Mouse (Mus musculus) kidney, embryonic 15.5 days (tissue): ENCODE data around the gene Paox. TPM values are rescaled to one million over a fixed set of nuclear protein-coding genes. Genes with fewer than 3 reads are reported as not detected.
A peak's percentile ranks its signal among the peaks of the same experiment; 100 is the strongest.

Experiments used
- ATAC-seq: fragments of 200-750 bp; cut with Nextera tagmentation; replicated peaks from 2 replicates; pipeline ENCODE4 v1.8.0; 2017; ENCODE audit warnings: moderate TSS enrichment; ENCODE audit not compliant: low FRiP score
- H3K27ac ChIP-seq: fragments of 300-500 bp; sonication (generic); 2 replicates; pipeline ENCODE4 v1.5.1; 2015; ENCODE audit warnings: mild to moderate bottlenecking, inconsistent platforms
- H3K27me3 ChIP-seq: fragments of 300-500 bp; sonication (generic); 2 replicates; pipeline ENCODE4 v1.6.1; 2015; ENCODE audit warnings: inconsistent platforms
- H3K36me3 ChIP-seq: fragments of 300-500 bp; sonication (generic); 2 replicates; pipeline ENCODE4 v1.6.1; 2015; ENCODE audit warnings: inconsistent platforms
- H3K4me1 ChIP-seq: fragments of 300-500 bp; sonication (generic); 2 replicates; pipeline ENCODE4 v1.6.1; 2015; ENCODE audit warnings: inconsistent platforms
- H3K4me2 ChIP-seq: fragments of 300-500 bp; sonication (generic); 2 replicates; pipeline ENCODE4 v1.6.1; 2015; ENCODE audit warnings: moderate library complexity, mild to moderate bottlenecking, inconsistent platforms
- H3K4me3 ChIP-seq: fragments of 300-500 bp; sonication (generic); replicated peaks from 2 replicates; pipeline ENCODE4 v1.5.1; 2015; ENCODE audit warnings: mild to moderate bottlenecking, inconsistent platforms
- H3K9ac ChIP-seq: fragments of 300-500 bp; sonication (generic); 2 replicates; pipeline ENCODE4 v1.6.1; 2015; ENCODE audit warnings: mild to moderate bottlenecking, inconsistent platforms
- H3K9me3 ChIP-seq: fragments of 300-500 bp; sonication (generic); replicated peaks from 2 replicates; pipeline ENCODE4 v1.6.1; 2016; ENCODE audit warnings: inconsistent platforms
- WGBS: fragments of 180-500 bp; shearing (Covaris S2); methylation state at CpG from one replicate; pipeline ENCODE4 v1.1.7; 2015; ENCODE audit warnings: mixed read lengths; 5-methylcytosine and 5-hydroxymethylcytosine counted together
- polyA plus RNA-seq: library from polyadenylated mRNA; unstranded; fragments of >200 nt; fragmentation: Nextera tagmentation; extraction: Ambion mirVana; gene quantifications from 2 replicates; pipeline ENCODE4 v1.2.1, GENCODE M21; 2015

Paox gene
- polyA plus RNA-seq, 1 experiment from 2014 or later: 23.3 TPM

DNA sequence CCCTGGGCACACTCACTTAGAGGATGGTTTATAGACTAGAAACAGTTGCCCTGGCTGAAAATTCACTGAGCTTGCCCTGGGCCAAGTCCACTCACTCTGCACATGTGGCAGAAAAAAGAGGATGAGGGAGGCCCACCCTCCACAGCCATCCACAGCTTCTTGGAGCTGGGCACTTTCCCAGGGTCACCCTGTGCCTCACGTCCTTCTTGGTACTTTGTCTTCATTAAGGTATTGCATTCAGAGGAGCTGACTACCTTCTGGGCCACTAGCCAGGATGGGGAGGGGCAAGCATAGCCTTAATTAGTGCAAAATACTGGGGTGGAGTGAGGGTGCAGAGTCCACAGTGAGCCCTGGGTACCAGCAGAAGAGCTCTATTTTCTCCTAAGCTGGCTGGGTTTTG lies 20.0 kb upstream of the Paox start:
- no peak overlapping the region for H3K27ac ChIP-seq
- H3K4me3 ChIP-seq: no peak overlapping the region
- H3K4me2 ChIP-seq: no peak overlapping the region
- WGBS: 40% methylated on average over 1 of the region's 1 CpGs
- no peaks in the 10 kb centered on the region; the same call in 1 of the 2 replicates for H3K36me3 ChIP-seq
- peaks cover 8% of the 10 kb centered on the region for H3K4me1 ChIP-seq
- no peaks in the 10 kb centered on the region for H3K9me3 ChIP-seq
- 0 out of 2 replicates have a peak, but pooled peaks have one; percentile 7 for ATAC-seq
- no peak overlapping the region for H3K9ac ChIP-seq
- H3K27me3 ChIP-seq: no peaks in the 10 kb centered on the region

DNA sequence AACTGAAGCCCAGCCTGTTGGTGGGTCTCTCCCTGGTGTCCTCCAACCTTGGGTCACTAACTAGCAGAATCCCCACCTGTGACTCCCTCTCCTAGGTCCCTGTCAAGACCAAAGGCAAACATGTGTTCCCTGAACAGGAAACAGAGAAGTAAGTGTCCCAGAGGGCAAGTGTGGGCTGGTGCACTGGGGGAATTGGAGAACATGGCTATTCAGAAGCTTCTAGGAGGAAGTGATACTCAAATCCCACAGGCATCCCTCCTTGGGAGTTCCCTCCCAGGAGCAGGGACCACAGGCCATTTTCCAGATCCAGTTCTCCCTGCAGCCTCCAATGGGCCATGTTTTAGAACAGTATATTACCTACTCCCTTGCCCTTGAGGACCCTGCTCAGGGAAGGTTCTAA lies 19.5 kb upstream of the Paox start:
- Histone ChIP-seq H3K4me3 (no peak overlapping the region), H3K4me1 (peaks cover 9% of the 10 kb centered on the region), H3K27me3 (no peaks in the 10 kb centered on the region), H3K27ac (no peak overlapping the region), H3K36me3 (no peaks in the 10 kb centered on the region; the same call in 1 of the 2 replicates), H3K9me3 (no peaks in the 10 kb centered on the region), H3K4me2 (no peak overlapping the region), H3K9ac (no peak overlapping the region)
- ATAC-seq: no peak

DNA sequence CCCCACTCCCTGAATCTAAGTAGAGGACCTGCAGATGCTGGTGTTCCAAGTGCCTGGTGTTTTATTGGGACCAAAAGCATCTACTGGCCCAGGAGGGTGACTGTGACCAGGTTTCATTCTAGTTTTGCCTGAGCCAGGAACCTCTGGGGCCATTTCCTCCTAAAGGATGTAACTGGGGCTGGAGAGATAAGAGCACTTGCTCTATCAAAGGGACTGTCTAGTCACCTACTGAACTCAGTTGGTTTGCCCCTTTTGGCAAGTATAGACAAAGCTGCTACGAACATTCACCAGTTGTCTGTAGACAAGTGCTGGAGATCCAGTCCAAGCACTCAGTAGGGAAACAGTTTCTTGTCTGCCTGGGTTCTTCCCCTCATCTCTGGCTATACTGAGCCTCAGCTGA lies 17.1 kb upstream of the Paox start:
- Histone ChIP-seq H3K9ac (no peak overlapping the region), H3K4me3 (no peak overlapping the region), H3K36me3 (no peaks in the 10 kb centered on the region; the same call in 1 of the 2 replicates), H3K9me3 (no peaks in the 10 kb centered on the region), H3K27ac (no peak overlapping the region), H3K27me3 (no peaks in the 10 kb centered on the region), H3K4me2 (no peak overlapping the region), H3K4me1 (peaks cover 22% of the 10 kb centered on the region)
- WGBS: 87% methylated on average over 1 of the region's 1 CpGs
- ATAC-seq: no peak

DNA sequence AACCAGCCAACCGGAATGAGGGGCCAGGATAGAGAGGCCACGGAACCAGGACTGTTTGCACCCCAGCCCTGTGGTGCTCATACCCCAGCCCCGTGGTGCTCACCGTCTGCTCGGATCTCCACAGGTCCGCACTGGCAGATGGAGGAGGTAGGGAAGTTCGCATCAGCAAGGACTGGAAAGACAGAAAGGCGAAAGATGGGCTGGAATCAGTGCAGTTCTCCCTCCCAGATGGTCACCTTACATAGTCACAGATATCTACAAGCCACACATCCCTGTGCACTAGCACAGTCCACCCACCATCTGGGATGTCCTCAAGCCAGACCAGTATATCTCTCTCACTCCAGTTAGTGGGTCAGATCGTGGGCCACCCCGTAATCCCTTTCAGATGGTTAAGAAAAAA lies 14.1 kb upstream of the Paox start:
- Histone ChIP-seq H3K9ac (no peak overlapping the region), H3K27me3 (no peaks in the 10 kb centered on the region), H3K4me3 (peak overlapping the region; percentile 51), H3K9me3 (no peaks in the 10 kb centered on the region), H3K4me2 (peak overlapping the region; percentile 82), H3K4me1 (peaks cover 15% of the 10 kb centered on the region), H3K27ac (no peak overlapping the region), H3K36me3 (peaks cover 13% of the 10 kb centered on the region)
- ATAC-seq: no peak
- WGBS: 73% methylated on average over 10 of the region's 10 CpGs

DNA sequence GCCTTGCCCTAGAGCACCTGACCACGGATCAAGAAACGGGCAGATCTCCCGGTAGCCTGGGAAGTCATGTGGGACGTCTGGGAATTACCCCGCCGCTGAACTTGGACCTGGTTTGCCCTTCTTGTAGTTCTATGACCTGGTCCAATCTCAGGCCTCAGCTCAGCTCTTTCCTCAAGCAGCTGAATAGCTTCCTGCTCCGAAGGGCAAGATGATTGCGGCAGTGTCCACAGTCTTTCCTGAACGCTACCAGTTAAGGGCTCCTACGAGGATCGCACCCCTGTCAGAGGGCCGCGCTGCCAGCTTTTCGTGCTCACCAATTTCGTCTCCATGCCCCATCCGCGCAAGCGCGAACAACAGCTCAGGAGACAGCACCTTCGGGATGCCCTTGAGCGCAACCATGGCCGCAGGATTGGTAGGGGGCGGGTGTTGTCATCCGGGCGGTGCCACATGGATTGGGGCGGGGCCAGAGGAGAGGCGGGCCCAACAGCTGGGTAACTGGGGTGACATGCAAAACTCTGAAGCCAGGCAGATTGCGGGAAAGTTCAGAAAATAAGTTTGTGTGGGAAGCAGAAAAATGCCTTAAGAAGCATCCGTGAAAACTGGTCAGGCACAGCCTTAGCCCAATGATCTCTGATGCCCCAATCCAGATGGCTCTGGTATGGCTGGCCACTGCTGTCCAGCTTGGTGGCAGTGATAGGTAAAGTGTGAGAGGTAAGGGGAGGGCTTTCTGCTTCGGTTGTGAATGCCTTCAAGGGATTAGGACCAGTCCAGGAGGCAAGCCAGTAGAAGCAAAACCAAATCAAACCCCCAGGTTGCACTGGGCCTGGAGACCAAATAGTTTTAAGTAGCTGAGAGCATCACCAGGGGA lies 13.4 kb upstream of the Paox start, which contains the start of gene Fuom:
Gene Fuom (minus strand): TSS at position 449 of the 868 bp plus-strand sequence.
- ATAC-seq: peak; percentile 94
- Histone ChIP-seq H3K36me3 (peaks cover 20% of the 10 kb centered on the region), H3K27me3 (no peaks in the 10 kb centered on the region), H3K4me3 (peak within 1 kb of the TSS; percentile 51), H3K9ac (peak within 1 kb of the TSS; percentile 53), H3K4me2 (peak within 1 kb of the TSS; percentile 82), H3K27ac (peak within 1 kb of the TSS; percentile 76), H3K9me3 (no peaks in the 10 kb centered on the region), H3K4me1 (peaks cover 15% of the 10 kb centered on the region)
- WGBS: 1% methylated on average over 30 of the region's 30 CpGs

DNA sequence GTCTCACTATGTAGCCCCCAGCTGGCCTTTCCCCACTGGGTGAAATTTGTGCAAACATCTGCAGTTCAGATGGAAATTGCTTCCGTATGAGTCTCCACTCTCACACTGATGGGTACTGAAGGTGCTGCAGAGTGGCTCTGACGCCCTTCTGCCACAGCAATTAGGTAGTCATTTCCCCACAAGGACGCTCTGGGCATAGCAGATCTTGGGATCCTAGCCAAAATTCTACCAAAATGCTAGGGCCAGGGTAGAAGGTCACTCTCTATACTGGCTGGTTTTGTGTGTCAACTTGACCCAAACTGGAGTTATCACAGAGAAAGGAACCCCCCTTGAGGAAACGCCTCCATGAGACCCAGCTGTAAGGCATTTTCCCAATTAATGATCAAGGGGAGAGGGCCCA lies 11.6 kb upstream of the Paox start:
- ATAC-seq: no peak

DNA sequence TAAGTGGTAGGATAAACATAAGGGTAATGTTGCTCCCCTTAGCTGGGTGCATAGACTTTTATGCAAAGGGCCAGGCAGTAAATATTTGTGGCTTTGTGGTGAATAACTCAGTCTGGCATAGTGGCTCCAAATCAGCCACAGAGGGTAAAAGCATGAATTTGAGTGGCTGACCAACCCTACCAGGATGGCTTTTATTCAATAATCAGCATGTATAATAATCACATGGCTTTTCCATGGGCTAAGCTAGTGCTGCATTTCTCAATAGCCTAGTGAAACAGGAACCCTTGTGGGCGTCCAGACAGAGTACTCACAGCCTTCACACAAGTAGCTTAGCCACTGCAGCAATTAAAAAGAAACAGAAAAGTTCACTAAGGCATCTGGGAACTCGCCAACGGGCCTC lies 3.7 kb upstream of the Paox start:
- Histone ChIP-seq H3K9me3 (no peaks in the 10 kb centered on the region), H3K27me3 (no peaks in the 10 kb centered on the region), H3K36me3 (peaks cover 64% of the 10 kb centered on the region), H3K4me3 (no peak overlapping the region), H3K4me2 (no peak overlapping the region), H3K9ac (no peak overlapping the region), H3K4me1 (0 out of 2 replicates have a peak, but pooled peaks cover 4% of the 10 kb centered on the region), H3K27ac (no peak overlapping the region)
- no peak for ATAC-seq
- 72% methylated on average over 3 of the region's 3 CpGs for WGBS

More for the DNA sequence above, 11.6 kb upstream of the Paox start:
- H3K27me3 ChIP-seq: no peaks in the 10 kb centered on the region
- peaks cover 38% of the 10 kb centered on the region for H3K36me3 ChIP-seq
- no peak overlapping the region for H3K27ac ChIP-seq
- H3K4me2 ChIP-seq: no peak overlapping the region
- H3K9ac ChIP-seq: no peak overlapping the region
- no peaks in the 10 kb centered on the region for H3K9me3 ChIP-seq
- peaks cover 15% of the 10 kb centered on the region for H3K4me1 ChIP-seq
- no peak overlapping the region for H3K4me3 ChIP-seq
- 84% methylated on average over 4 of the region's 4 CpGs for WGBS

DNA sequence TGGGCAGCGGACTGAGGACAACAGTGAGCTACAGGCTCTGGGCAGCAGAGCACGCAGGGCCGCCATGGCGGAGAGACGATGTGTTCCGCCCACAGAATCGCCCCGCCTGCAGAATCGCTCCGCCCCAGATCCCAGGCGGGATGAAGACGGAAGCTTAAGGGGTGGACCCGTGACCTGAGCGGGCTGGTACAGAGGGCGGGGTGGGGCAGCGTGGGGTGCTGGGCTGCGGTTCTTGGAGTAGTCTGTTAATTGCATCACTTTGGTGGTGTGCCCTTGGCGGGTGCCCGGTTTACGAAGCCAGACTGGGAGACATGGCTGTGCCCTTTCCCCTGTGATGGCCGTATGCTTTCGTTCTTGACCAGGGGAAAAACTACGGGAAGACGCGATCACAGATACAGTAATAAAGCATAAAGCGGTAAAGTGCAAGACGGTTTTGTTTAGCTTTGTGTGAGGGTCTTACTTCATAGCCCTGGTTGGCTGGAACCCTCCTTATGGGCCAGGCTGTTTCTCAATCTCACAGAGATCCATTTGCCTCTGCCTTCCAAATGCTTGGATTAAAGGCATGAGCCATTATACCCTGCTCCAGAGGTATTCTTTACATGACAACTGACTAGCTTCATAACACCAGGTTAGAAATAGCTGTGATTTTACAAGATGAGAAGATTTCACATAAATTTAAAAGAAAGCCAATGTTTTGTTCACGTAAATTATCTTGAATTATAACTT lies 893 bp downstream of the Paox start, which contains the start of gene Echs1:
Gene Echs1 (minus strand): TSS at position 148 of the 726 bp plus-strand sequence.
- peak within 1 kb of the TSS; percentile 92 for H3K27ac ChIP-seq
- 3% methylated on average over 28 of the region's 28 CpGs for WGBS
- peaks cover 18% of the 10 kb centered on the region for H3K36me3 ChIP-seq
- H3K4me1 ChIP-seq: 0 out of 2 replicates have a peak, but pooled peaks cover 4% of the 10 kb centered on the region
- H3K4me3 ChIP-seq: peak within 1 kb of the TSS; percentile 73
- H3K9me3 ChIP-seq: no peaks in the 10 kb centered on the region
- no peaks in the 10 kb centered on the region for H3K27me3 ChIP-seq
- H3K9ac ChIP-seq: peak within 1 kb of the TSS; percentile 77
- peak; percentile 96 for ATAC-seq
- H3K4me2 ChIP-seq: peak within 1 kb of the TSS; percentile 85

DNA sequence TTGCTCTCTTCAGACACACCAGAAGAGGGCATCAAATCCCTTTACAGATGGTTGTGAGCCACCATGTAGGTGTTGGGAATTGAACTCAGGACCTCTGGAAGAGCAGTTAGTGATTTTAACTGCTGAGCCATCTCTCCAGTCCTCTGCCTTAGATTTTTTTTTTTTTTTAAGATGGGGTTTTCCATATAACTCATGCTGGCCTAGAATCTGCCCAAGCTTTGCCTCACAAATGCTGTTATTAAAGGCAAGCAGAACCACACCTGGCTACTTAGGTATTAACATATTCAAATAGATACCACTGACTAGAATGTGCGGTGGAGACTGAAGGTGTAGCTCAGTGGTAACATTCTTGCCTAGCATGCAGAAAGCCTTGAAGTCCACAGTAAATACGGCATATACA lies 4.9 kb downstream of the Paox start:
- no peak overlapping the region for H3K27ac ChIP-seq
- H3K27me3 ChIP-seq: no peaks in the 10 kb centered on the region
- no peak for ATAC-seq
- 94% methylated on average over 2 of the region's 2 CpGs for WGBS
- H3K4me1 ChIP-seq: peaks cover 4% of the 10 kb centered on the region; the same call in 1 of the 2 replicates
- no peak overlapping the region for H3K4me2 ChIP-seq
- no peak overlapping the region for H3K4me3 ChIP-seq
- H3K9me3 ChIP-seq: no peaks in the 10 kb centered on the region
- no peaks in the 10 kb centered on the region for H3K36me3 ChIP-seq
- no peak overlapping the region for H3K9ac ChIP-seq

DNA sequence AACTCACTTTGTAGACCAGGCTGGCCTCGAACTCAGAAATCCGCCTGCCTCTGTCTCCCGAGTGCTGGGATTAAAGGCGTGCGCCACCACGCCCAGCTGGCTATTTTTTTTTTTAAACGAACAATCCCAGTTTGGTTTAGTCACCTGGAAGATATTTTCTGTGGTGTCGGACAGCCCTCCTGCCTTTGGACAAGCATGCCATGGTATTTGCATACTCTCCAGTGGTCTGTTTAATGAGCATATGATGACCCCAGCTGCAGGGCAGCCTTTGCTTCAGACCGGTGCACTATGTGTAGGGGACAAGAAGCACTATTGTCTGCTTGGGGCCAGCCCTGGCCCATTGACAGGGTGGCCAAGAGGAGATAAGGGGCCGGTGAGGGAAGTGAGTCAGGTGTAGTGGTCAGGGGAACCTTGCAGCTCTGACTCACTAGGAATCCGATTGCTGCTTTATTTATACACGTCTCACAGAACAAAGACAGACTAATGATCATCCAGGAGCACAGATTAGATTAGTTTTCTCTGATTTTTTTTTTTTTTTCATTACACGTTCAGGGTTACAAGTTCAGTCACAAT lies 5.8 kb downstream of the Paox start:
- H3K4me1 ChIP-seq: peaks cover 9% of the 10 kb centered on the region
- H3K27me3 ChIP-seq: no peaks in the 10 kb centered on the region
- no peak overlapping the region for H3K27ac ChIP-seq
- H3K9ac ChIP-seq: no peak overlapping the region
- H3K4me3 ChIP-seq: no peak overlapping the region
- no peaks in the 10 kb centered on the region for H3K9me3 ChIP-seq
- no peak overlapping the region for H3K4me2 ChIP-seq
- WGBS: 79% methylated on average over 13 of the region's 13 CpGs
- no peak for ATAC-seq
- H3K36me3 ChIP-seq: no peaks in the 10 kb centered on the region

DNA sequence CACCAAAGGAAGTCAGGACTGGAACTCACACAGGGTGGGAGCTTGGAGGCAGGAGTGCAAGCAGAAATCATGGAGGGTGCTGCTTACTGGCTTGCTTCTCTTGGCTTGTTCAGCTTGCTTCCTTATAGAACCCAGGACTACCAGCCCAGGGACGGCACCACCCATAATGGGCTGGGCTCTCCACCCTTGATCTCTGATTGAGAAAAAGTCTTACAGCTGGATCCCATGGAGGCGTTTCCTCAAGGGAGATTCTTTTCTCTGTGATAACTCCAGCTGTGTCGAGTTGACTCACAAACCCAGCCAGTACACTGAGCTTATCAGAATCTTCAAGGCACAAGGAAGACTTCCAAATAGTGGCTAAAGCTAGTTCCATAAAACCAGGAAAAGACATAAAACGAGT lies 7.2 kb downstream of the Paox start:
- Histone ChIP-seq H3K4me2 (no peak overlapping the region), H3K9ac (no peak overlapping the region), H3K4me1 (peaks cover 16% of the 10 kb centered on the region), H3K27me3 (no peaks in the 10 kb centered on the region), H3K4me3 (no peak overlapping the region), H3K36me3 (no peaks in the 10 kb centered on the region), H3K27ac (no peak overlapping the region), H3K9me3 (no peaks in the 10 kb centered on the region)
- ATAC-seq: no peak
- WGBS: 38% methylated on average over 4 of the region's 4 CpGs

DNA sequence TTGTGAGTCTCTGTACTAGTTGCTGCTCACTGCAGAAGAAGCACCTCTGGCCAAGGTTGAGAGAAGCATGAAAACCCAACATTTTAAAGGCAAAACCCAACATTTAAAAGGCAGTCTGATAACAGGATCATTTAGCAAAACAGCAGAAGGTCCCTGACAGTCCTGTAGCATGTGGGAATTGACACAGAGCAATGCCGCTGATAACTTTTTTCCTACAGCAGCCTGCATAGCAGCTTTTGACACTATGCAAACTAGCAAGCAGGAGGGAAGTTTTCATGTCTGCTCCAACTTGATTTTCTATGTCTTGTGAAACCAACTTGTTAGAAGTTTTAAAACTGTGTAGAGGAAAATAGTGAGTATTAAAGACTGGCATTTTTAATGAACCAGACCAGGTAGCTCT lies 8.8 kb downstream of the Paox start:
- no peak overlapping the region for H3K4me2 ChIP-seq
- no peak overlapping the region for H3K27ac ChIP-seq
- H3K9ac ChIP-seq: no peak overlapping the region
- H3K9me3 ChIP-seq: no peaks in the 10 kb centered on the region
- H3K36me3 ChIP-seq: peaks cover 3% of the 10 kb centered on the region
- 92% methylated on average over 1 of the region's 1 CpGs for WGBS
- peaks cover 16% of the 10 kb centered on the region for H3K4me1 ChIP-seq
- no peaks in the 10 kb centered on the region for H3K27me3 ChIP-seq
- H3K4me3 ChIP-seq: no peak overlapping the region
- no peak for ATAC-seq
